9 mouse cellular contexts compared by ENCODE assay signal in the genomic region with DNA sequence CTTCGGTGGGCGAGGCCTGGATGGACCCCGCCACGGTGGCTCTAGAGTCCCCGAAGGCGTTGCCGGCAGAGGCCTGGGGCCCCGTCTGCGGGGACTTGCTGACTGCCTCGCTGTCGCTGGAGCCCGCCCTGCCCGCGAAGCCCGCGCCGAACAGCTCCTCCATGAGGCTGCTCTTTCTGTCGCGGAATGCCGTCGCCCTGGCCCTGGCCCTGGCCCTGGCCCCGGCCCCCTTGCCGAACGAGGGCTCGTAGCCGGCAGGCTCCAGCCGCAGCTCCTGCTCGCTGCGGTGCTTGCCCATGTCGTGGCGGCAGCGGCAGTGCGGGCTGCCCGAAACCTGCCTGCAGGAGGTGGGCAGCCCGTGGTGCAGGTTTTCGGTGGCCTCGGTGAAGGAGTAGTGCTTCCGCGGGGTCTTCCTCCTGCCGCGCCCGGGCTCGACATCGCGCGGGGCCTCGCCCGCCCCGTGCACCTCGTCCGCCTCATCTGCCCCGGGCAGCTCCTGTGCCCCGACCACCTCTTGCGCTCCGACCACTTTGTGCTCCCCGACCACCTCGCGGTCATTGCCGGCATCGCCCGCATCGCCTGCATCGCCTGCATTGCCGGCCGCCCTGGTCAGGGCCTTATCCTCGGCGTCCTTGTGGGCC. TPM values are rescaled to one million over a fixed set of nuclear protein-coding genes. Genes with fewer than 3 reads are reported as not detected.
DNase-seq lines count a peak whose midpoint lies in the region; ATAC-seq lines count a peak whose summit lies in the region.
"Had no signal": no experiment of that assay in that cellular context is flagged by ENCODE, and none has a peak within 500 bp of the region (broad histone marks: within the 10 kb centered on the region; RNA-seq: fewer than 3 reads in every experiment).

No protein-coding gene starts in this region.

- peaks cover 13% of the 10 kb centered on the region for H3K36me3 ChIP-seq in embryonic facial prominence, embryonic 12.5 days
- no peaks in the 10 kb centered on the region; the same call in none of the 2 replicates for H3K36me3 ChIP-seq in heart, embryonic 11.5 days (ENCODE audit: control insufficient read depth, insufficient read depth, low read length)
- no peaks in the 10 kb centered on the region; the same call in none of the 2 replicates for H3K36me3 ChIP-seq in neural tube, embryonic 14.5 days (ENCODE audit: control insufficient read depth, insufficient read depth, low read length)

- H3K27ac ChIP-seq in embryonic facial prominence, embryonic 12.5 days, result peak overlapping the region; percentile 83
- H3K27ac ChIP-seq in heart, embryonic 11.5 days (ENCODE audit: low read depth, low read length), result peak overlapping the region; percentile 88
- peak overlapping the region; percentile 63; the same call in 1 of the 2 replicates for H3K27ac ChIP-seq in neural tube, embryonic 14.5 days (ENCODE audit: low read depth, low read length)

- peak overlapping the region; percentile 87 for H3K9ac ChIP-seq in embryonic facial prominence, embryonic 12.5 days
- peak overlapping the region; percentile 91 for H3K9ac ChIP-seq in heart, embryonic 11.5 days (ENCODE audit: low read depth, low read length)
- peak overlapping the region; percentile 74 for H3K9ac ChIP-seq in neural tube, embryonic 14.5 days (replicated peaks; ENCODE audit: low read depth, low read length)

- DNase-seq in B cell, adult 2 months, result peak; percentile 51 to 55
- DNase-seq in adrenal gland, postnatal 25 days, result peak; percentile 70
- peak; percentile 31 for DNase-seq in kidney, adult 9 months
- peak; percentile 34 to 42 for DNase-seq in lung, adult 18-20 months
- peak; percentile 56 for DNase-seq in thymus, postnatal 0 days (ENCODE audit: low spot score)

- peak overlapping the region; percentile 54 for H3K4me3 ChIP-seq in embryonic facial prominence, embryonic 12.5 days
- peak overlapping the region; percentile 60 for H3K4me3 ChIP-seq in heart, embryonic 11.5 days (ENCODE audit: low read depth, low read length)
- peak overlapping the region; percentile 43 for H3K4me3 ChIP-seq in neural tube, embryonic 14.5 days (ENCODE audit: low read depth, low read length)
- H3K4me3 ChIP-seq: myocyte had no signal

- H3K4me2 ChIP-seq in embryonic facial prominence, embryonic 12.5 days (replicated peaks), result peak overlapping the region; percentile 98
- peak overlapping the region; percentile 96 for H3K4me2 ChIP-seq in heart, embryonic 11.5 days
- H3K4me2 ChIP-seq in neural tube, embryonic 14.5 days (ENCODE audit: low read depth, low read length), result peak overlapping the region; percentile 84

- ATAC-seq in embryonic facial prominence, embryonic 12.5 days (ENCODE audit: insufficient number of reproducible peaks, insufficient read depth, low FRiP score, low TSS enrichment), result peak; percentile 53
- ATAC-seq in heart, embryonic 11.5 days (replicated peaks; ENCODE audit: insufficient number of reproducible peaks, low FRiP score, low TSS enrichment), result peak; percentile 81
- peak; percentile 78 for ATAC-seq in neural tube, embryonic 14.5 days (ENCODE audit: low read depth)

- H3K27me3 ChIP-seq in embryonic facial prominence, embryonic 12.5 days, result no peaks in the 10 kb centered on the region
- no peaks in the 10 kb centered on the region for H3K27me3 ChIP-seq in heart, embryonic 11.5 days (ENCODE audit: control insufficient read depth, insufficient read depth, low read length)
- no peaks in the 10 kb centered on the region for H3K27me3 ChIP-seq in neural tube, embryonic 14.5 days (ENCODE audit: control insufficient read depth, insufficient read depth, low read length)

- no peaks in the 10 kb centered on the region for H3K9me3 ChIP-seq in embryonic facial prominence, embryonic 12.5 days
- no peaks in the 10 kb centered on the region for H3K9me3 ChIP-seq in heart, embryonic 11.5 days (replicated peaks; ENCODE audit: control insufficient read depth, low read length)
- H3K9me3 ChIP-seq in neural tube, embryonic 14.5 days (ENCODE audit: control insufficient read depth, low read length), result no peaks in the 10 kb centered on the region

- 1% methylated on average over 67 of the region's 67 CpGs for WGBS in embryonic facial prominence, embryonic 12.5 days
- under 1% methylated on average over 53 of the region's 67 CpGs for WGBS in heart, embryonic 11.5 days (ENCODE audit: insufficient replicate concordance)
- under 1% methylated on average over 65 of the region's 67 CpGs for WGBS in neural tube, embryonic 14.5 days

- H3K4me1 ChIP-seq in embryonic facial prominence, embryonic 12.5 days, result peaks cover 7% of the 10 kb centered on the region
- H3K4me1 ChIP-seq in heart, embryonic 11.5 days (ENCODE audit: control insufficient read depth, insufficient read depth, low read length), result peaks cover 7% of the 10 kb centered on the region; the same call in 1 of the 2 replicates
- H3K4me1 ChIP-seq in neural tube, embryonic 14.5 days (ENCODE audit: control insufficient read depth, insufficient read depth, low read length), result peaks cover 16% of the 10 kb centered on the region; the same call in 1 of the 2 replicates

RNA-seq across cellular contexts. Expression of gene Wrb, which starts 14.0 kb away (rescaled TPM):
- 23.5 and 38.5 TPM in 2 replicates for total RNA-seq in adrenal gland, postnatal 25 days (2021)
- polyA plus RNA-seq in embryonic facial prominence, embryonic 12.5 days (2016; fragmentation: Nextera tagmentation; extraction: Ambion mirVana), result 69.8 and 73.7 TPM in 2 replicates
- 84.1 and 96.5 TPM in 2 replicates for polyA plus RNA-seq in heart, embryonic 11.5 days (2014; fragmentation: Nextera tagmentation; extraction: Ambion mirVana)
- 202 and 228 TPM in 2 replicates for polyA plus RNA-seq in neural tube, embryonic 14.5 days (2014; fragmentation: Nextera tagmentation; extraction: Ambion mirVana)
- 26.3 and 26.8 TPM in 2 replicates for polyA plus RNA-seq in thymus, postnatal 0 days (2015; fragmentation: Nextera tagmentation; extraction: Ambion mirVana)

RNA-seq across cellular contexts. Expression of gene Hmgn1, which starts 31.7 kb away (rescaled TPM):
- total RNA-seq in adrenal gland, postnatal 25 days (2021), result 234 and 254 TPM in 2 replicates
- polyA plus RNA-seq in embryonic facial prominence, embryonic 12.5 days (2016; fragmentation: Nextera tagmentation; extraction: Ambion mirVana), result 819 and 885 TPM in 2 replicates
- 543 and 564 TPM in 2 replicates for polyA plus RNA-seq in heart, embryonic 11.5 days (2014; fragmentation: Nextera tagmentation; extraction: Ambion mirVana)
- 255 and 354 TPM in 2 replicates for polyA plus RNA-seq in neural tube, embryonic 14.5 days (2014; fragmentation: Nextera tagmentation; extraction: Ambion mirVana)
- polyA plus RNA-seq in thymus, postnatal 0 days (2015; fragmentation: Nextera tagmentation; extraction: Ambion mirVana), result 380 and 399 TPM in 2 replicates

RNA-seq across cellular contexts. Expression of gene Lca5l, which starts 32.9 kb away (rescaled TPM):
- total RNA-seq in adrenal gland, postnatal 25 days (2021), result 3.0 and 3.6 TPM in 2 replicates
- polyA plus RNA-seq in embryonic facial prominence, embryonic 12.5 days (2016; fragmentation: Nextera tagmentation; extraction: Ambion mirVana), result 1.9 and 2.3 TPM in 2 replicates
- polyA plus RNA-seq in heart, embryonic 11.5 days (2014; fragmentation: Nextera tagmentation; extraction: Ambion mirVana), result 1.5 and 1.6 TPM in 2 replicates
- polyA plus RNA-seq in neural tube, embryonic 14.5 days (2014; fragmentation: Nextera tagmentation; extraction: Ambion mirVana), result 2.0 and 2.1 TPM in 2 replicates
- 0.27 TPM in 2 replicates for polyA plus RNA-seq in thymus, postnatal 0 days (2015; fragmentation: Nextera tagmentation; extraction: Ambion mirVana)

RNA-seq across cellular contexts. Expression of gene Sh3bgr, which starts 41.0 kb away (rescaled TPM):
- 24.7 and 28.6 TPM in 2 replicates for total RNA-seq in adrenal gland, postnatal 25 days (2021)
- 1.7 and 2.7 TPM in 2 replicates for polyA plus RNA-seq in embryonic facial prominence, embryonic 12.5 days (2016; fragmentation: Nextera tagmentation; extraction: Ambion mirVana)
- 664 and 687 TPM in 2 replicates for polyA plus RNA-seq in heart, embryonic 11.5 days (2014; fragmentation: Nextera tagmentation; extraction: Ambion mirVana)
- polyA plus RNA-seq in neural tube, embryonic 14.5 days (2014; fragmentation: Nextera tagmentation; extraction: Ambion mirVana), result 1.4 and 1.8 TPM in 2 replicates
- polyA plus RNA-seq in thymus, postnatal 0 days (2015; fragmentation: Nextera tagmentation; extraction: Ambion mirVana), result 0.68 and 0.82 TPM in 2 replicates

Comparison
In these comparisons a context has a peak if more than half of its experiments do, and no peak if none do; other contexts are left out.
1. Peak in every context shown above with its lines: DNase-seq, ATAC-seq, H3K4me3 ChIP-seq and H3K27ac ChIP-seq.